Mouse (Mus musculus): ENCODE results near the gene Tubgcp5.

Gene Tubgcp5

GRCm38 (mm10) chr7:55841977-55842503, 48.1 kb downstream of the Tubgcp5 start:
- TF ChIP-seq GATA4 (IDR thresholded peaks at IDR 0.05; ENCODE audit: insufficient replicate concordance, low read length): peak; percentile 43; the same call in 1 of the 2 replicates

DNA sequence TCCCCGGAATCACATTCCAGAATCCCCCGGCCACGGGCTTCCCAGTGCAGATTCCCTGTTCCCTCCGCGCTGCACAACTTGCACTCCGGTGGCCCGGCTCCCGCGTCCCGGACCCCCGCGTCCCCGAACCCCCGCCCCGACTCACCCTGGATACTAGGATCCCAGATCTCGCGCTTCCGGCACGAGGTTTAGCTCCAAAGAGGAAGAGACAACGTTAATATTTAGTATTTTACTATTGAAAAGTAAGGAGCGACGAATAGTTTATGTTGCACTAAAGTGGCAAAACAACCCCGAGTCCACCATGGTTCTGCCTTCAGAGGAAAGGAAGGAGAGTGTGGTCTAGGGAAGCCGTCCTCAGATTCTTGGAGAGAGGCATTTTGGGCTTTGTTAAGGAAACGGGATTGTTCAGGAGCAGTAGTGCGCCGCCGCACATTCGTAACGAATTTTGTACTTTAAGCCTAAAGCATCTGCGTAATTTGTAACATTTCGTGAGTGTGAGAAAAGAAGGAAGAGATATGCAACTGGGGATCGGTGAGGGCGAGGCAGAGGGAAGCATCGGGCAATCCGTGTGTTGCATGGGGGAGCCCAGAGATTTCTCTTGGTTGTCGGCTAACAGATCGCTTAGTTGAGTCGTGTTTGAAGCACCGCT, 48.7 kb downstream of the Tubgcp5 start:
- no peak for TF ChIP-seq GATA4 (IDR thresholded peaks at IDR 0.05; ENCODE audit: insufficient replicate concordance, low read length)

GRCm38 (mm10) chr7:55846606-55847312, 52.8 kb downstream of the Tubgcp5 start:
- no peak for TF ChIP-seq GATA4 (IDR thresholded peaks at IDR 0.05; ENCODE audit: insufficient replicate concordance, low read length)

- TF ChIP-seq GATA4 (IDR thresholded peaks at IDR 0.05; ENCODE audit: insufficient replicate concordance, low read length): no peak
Measured at GRCm38 (mm10) chr7:55849948-55850571, 56.1 kb downstream of the Tubgcp5 start.

- no peak for TF ChIP-seq GATA4 (IDR thresholded peaks at IDR 0.05; ENCODE audit: insufficient replicate concordance, low read length)
Measured at GRCm38 (mm10) chr7:55852787-55853186, 58.8 kb downstream of the Tubgcp5 start.

- TF ChIP-seq GATA4 (IDR thresholded peaks at IDR 0.05; ENCODE audit: insufficient replicate concordance, low read length): no peak
Measured at GRCm38 (mm10) chr7:55855597-55855996, 61.6 kb downstream of the Tubgcp5 start.

- no peak for TF ChIP-seq GATA4 (IDR thresholded peaks at IDR 0.05; ENCODE audit: insufficient replicate concordance, low read length)
Measured at GRCm38 (mm10) chr7:55856741-55857140, 62.8 kb downstream of the Tubgcp5 start.

DNA sequence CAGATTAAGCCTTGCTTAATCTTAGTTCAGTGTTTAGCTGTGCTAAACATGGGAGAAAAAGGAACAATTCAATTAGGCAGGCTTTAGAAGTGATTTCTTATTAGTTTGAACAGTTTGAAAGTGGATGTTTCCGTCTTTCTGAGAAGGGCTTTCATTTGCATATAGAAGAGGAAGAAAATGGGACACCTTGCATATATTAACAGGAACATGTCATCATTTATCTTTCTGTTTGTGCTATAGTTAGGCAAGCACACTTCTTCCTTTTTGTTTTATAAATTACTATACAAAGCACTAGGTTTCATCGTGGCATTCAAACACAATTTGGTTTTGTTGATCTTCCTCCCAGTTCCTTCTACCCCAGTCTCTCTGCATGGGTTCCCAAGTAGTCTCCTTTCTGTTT, 63.8 kb downstream of the Tubgcp5 start:
- no peak for TF ChIP-seq GATA4 (IDR thresholded peaks at IDR 0.05; ENCODE audit: insufficient replicate concordance, low read length)

GRCm38 (mm10) chr7:55858836-55859517, 65.0 kb downstream of the Tubgcp5 start:
- no peak for TF ChIP-seq GATA4 (IDR thresholded peaks at IDR 0.05; ENCODE audit: insufficient replicate concordance, low read length)

DNA sequence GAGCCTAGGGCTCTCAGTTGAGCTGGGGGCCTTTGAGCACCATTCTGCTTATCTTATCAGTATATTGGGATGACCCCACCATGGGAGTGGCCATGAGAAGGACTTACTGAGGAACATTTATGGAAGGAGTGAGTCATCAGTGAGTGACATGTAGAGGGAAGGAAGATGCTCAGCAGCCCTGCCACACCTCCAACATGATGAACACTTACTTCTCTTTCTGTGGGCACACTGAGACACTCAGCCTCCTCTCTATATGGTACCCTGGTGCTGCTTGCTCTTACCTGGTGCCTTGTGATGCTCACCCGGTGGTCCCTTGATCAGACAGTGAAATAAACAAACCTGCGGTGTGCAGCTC, 65.5 kb downstream of the Tubgcp5 start:
- TF ChIP-seq GATA4 (IDR thresholded peaks at IDR 0.05; ENCODE audit: insufficient replicate concordance, low read length): no peak

DNA sequence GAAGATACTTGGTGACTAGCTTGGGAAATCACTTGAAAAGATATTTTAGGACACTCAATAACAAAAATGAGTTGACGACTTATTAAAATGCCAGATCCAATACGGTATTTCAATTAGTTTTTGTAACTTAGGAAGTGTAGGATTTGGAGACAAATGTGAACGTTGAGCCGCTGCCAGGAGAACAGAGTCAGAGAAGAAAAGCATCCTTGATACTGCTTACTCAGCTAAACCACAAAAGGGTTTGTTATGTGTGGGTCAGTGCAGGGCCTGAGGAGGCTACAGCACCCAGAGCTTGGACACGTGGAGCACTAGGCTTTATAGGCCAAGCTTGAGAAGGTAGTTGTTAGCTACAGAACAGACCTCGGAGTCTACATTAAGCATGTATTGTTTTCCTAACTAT, 66.0 kb downstream of the Tubgcp5 start:
- TF ChIP-seq GATA4 (IDR thresholded peaks at IDR 0.05; ENCODE audit: insufficient replicate concordance, low read length): no peak

DNA sequence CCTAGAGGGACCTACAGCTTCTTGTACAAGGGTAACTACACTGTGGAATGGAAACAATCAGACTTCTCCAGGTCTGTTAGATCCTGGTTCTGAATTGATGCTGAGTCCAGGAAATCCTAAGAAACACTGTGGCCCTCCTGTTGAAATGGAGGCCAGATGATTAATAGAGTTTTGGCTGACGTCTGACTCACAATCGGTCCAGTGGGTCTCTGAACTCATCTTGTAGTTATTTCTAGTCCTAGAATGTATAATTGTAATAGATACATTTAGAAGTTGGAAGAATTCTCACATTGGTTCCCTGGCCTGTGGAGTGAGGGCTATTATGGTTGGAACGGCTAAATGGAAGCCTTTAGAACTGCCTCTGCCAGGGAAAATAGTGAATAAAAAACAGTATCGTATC, 67.2 kb downstream of the Tubgcp5 start:
- no peak for TF ChIP-seq GATA4 (IDR thresholded peaks at IDR 0.05; ENCODE audit: insufficient replicate concordance, low read length)

GRCm38 (mm10) chr7:55865044-55865443, 71.1 kb downstream of the Tubgcp5 start:
- no peak for TF ChIP-seq GATA4 (IDR thresholded peaks at IDR 0.05; ENCODE audit: insufficient replicate concordance, low read length)

DNA sequence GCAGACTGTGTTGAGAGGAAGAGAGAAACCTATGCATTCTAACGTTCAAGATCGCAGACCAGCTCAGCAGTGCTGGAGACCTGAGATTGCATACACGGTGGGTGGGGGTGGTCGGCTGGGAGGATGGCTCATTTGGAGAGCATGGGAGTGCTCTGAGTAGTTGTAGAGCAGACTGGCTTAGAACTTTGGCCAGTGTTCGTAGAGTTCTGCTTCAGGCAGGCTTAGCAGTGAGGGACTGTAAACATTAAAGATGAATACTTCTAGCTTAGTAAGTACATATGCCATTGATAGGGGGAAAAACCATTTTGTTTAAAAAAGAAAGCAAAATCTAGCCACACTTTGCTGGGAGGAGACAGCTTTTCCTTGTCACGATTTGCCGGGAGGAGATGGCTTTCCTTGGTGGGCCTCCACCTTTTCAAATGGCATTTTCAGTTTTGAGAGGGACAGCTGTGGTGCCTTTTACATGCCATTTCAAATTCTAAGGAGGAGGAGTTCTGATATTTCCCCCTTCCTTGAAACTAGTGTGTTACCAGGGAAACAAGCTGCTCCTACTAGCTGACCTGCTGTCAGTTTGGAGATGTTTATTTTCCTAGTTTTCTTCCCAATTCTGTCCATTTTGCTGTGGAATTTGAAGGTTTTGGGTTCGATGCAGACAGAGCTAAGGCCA, 71.9 kb downstream of the Tubgcp5 start:
- no peak for TF ChIP-seq GATA4 (IDR thresholded peaks at IDR 0.05; ENCODE audit: insufficient replicate concordance, low read length)

DNA sequence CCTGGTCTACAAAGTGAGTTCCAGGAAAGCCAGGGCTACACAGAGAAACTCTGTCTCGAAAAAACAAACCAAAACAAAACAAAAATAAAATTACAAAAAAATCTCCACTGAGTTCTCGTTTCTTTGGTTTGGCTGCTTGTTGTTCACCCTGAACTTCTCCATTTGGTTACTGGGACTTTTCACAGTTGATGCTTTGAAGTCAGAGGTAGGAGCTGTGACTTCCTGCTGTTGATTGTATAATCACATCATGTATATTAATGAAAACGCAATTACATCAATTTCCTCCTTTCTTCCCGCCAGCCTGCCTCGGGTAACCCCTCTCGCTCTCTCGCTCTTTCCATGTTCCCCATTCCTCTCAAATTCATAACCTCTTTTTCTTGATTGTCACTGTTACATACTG, 74.3 kb downstream of the Tubgcp5 start:
- no peak for TF ChIP-seq GATA4 (IDR thresholded peaks at IDR 0.05; ENCODE audit: insufficient replicate concordance, low read length)

All from liver, adult (tissue).